Mouse (Mus musculus): Measurements from ENCODE around the gene Cap1. TPM values are rescaled to one million over a fixed set of nuclear protein-coding genes. Genes with fewer than 3 reads are reported as not detected.

The Cap1 gene
- polyA plus RNA-seq, 1 experiment = 192 TPM

DNA sequence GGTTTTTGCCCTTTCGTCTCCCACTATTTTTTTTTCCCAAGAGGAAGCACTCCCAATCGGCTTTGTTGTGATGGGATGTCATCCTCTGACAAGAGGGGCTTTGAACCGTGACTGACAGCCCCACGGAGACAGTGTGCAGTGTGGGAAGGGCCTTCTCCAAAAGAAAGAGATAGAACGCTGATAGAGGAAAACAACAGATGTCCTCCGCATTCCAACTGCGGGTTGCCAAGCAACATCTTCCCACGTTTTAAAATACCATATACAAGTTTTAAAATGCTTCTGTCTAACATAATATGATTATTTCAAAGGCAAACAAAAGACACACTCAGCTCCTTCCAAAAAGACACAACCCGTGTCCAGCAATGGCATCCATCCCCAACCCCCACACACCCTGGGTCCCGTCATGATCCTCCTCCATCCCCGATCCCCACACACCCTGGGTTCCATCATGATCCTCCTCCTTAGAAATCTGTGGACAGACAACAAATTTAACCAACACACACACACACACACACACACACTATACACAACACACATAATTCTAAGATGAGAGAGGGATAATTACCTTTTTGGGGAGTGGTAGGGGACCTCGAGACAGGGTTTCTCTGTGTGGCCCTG lies 23.8 kb upstream of the Cap1 start:
- Histone ChIP-seq H3K27ac (ENCODE audit: control insufficient read depth, insufficient read depth, low read length) (no peak overlapping the region), H3K4me1 (replicated peaks; ENCODE audit: control insufficient read depth, insufficient read depth, low read length) (no peaks in the 10 kb centered on the region), H3K27me3 (ENCODE audit: control insufficient read depth, insufficient read depth, low read length) (no peaks in the 10 kb centered on the region), H3K36me3 (ENCODE audit: control insufficient read depth, insufficient read depth, low read length) (no peaks in the 10 kb centered on the region), H3K4me3 (ENCODE audit: control insufficient read depth, insufficient read depth, low read length) (no peak overlapping the region)
- DNase-seq = no peak
- no peak for TF ChIP-seq CTCF (IDR thresholded peaks at IDR 0.05; ENCODE audit: borderline replicate concordance, control insufficient read depth, extremely low read depth, insufficient read depth, low read length, poor library complexity)
- no peak for TF ChIP-seq POLR2A (IDR thresholded peaks at IDR 0.05; ENCODE audit: control insufficient read depth, extremely low read depth, insufficient read depth, low read length, poor library complexity)
- 92% methylated on average over 12 of the region's 12 CpGs for WGBS

DNA sequence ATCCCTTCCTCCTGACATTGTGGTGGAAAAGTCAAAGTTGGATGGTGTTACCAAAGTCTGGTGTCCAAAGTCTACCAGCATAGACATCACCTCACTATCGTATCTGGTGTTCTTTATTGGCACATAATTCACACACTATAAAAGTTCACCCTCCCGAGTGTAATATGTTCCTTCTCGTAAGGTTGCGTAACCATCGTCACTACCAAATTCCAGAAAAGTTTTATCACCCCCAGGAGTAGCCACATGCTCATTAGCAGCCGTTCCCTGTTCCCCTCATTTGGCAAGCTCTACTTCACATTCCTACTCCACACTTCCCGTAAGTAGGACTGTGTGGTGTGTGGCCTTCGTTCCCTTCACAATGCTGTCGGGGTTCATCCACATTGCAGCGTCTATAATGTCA lies 19.5 kb upstream of the Cap1 start:
- Histone ChIP-seq H3K36me3 (ENCODE audit: control insufficient read depth, insufficient read depth, low read length) (no peaks in the 10 kb centered on the region), H3K27ac (ENCODE audit: control insufficient read depth, insufficient read depth, low read length) (no peak overlapping the region), H3K27me3 (ENCODE audit: control insufficient read depth, insufficient read depth, low read length) (no peaks in the 10 kb centered on the region), H3K4me3 (ENCODE audit: control insufficient read depth, insufficient read depth, low read length) (no peak overlapping the region), H3K4me1 (replicated peaks; ENCODE audit: control insufficient read depth, insufficient read depth, low read length) (no peaks in the 10 kb centered on the region)
- WGBS = 98% methylated on average over 10 of the region's 10 CpGs
- TF ChIP-seq CTCF (IDR thresholded peaks at IDR 0.05; ENCODE audit: borderline replicate concordance, control insufficient read depth, extremely low read depth, insufficient read depth, low read length, poor library complexity) = no peak
- no peak for TF ChIP-seq POLR2A (IDR thresholded peaks at IDR 0.05; ENCODE audit: control insufficient read depth, extremely low read depth, insufficient read depth, low read length, poor library complexity)
- DNase-seq = no peak

DNA sequence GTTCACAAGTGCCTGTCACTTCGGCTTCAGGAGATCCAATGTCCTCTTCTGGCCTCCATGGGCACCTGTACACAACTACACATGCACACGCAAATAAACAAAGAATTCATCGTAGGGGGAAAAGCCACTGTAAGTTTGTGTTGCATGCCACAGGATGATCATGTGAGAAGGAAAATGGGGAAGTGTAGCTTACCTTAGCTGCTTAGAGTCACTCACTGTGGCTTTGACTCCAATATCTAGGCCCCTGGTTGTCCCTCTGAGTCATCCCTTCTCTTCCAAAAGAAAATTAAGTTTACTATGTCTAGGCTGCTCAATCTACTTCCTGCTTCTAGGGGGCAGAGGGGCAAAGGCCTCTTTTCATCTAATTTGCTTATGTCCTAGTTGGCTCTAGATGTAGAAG lies 17.9 kb upstream of the Cap1 start:
- Histone ChIP-seq H3K36me3 (ENCODE audit: control insufficient read depth, insufficient read depth, low read length) (no peaks in the 10 kb centered on the region), H3K4me3 (ENCODE audit: control insufficient read depth, insufficient read depth, low read length) (no peak overlapping the region), H3K27ac (ENCODE audit: control insufficient read depth, insufficient read depth, low read length) (no peak overlapping the region), H3K4me1 (replicated peaks; ENCODE audit: control insufficient read depth, insufficient read depth, low read length) (no peaks in the 10 kb centered on the region), H3K27me3 (ENCODE audit: control insufficient read depth, insufficient read depth, low read length) (no peaks in the 10 kb centered on the region)
- TF ChIP-seq CTCF (IDR thresholded peaks at IDR 0.05; ENCODE audit: borderline replicate concordance, control insufficient read depth, extremely low read depth, insufficient read depth, low read length, poor library complexity) (no peak), POLR2A (IDR thresholded peaks at IDR 0.05; ENCODE audit: control insufficient read depth, extremely low read depth, insufficient read depth, low read length, poor library complexity) (no peak)
- no peak for DNase-seq
- 83% methylated on average over 3 of the region's 3 CpGs for WGBS

DNA sequence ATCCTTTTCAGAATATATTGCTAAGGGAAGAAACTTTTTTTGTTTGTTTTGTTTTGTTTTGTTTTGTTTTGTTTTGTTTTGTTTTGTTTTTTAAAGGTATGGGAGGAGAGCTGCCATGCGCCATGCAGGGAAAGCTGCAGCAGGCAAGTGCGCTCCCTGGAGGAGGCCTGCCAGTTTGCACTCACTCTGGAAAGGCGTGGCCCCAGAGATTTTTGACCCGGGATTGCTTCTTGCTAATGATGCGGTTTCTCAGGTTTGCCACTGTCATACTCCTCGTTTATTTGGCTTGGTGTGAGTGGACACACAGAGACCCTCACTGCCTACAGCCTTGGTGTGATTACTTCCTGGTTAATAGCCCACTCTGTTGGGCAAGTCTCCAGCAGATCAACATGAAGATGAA lies 16.3 kb upstream of the Cap1 start:
- Histone ChIP-seq H3K4me3 (ENCODE audit: control insufficient read depth, insufficient read depth, low read length) (no peak overlapping the region), H3K27me3 (ENCODE audit: control insufficient read depth, insufficient read depth, low read length) (no peaks in the 10 kb centered on the region), H3K4me1 (replicated peaks; ENCODE audit: control insufficient read depth, insufficient read depth, low read length) (no peaks in the 10 kb centered on the region), H3K27ac (ENCODE audit: control insufficient read depth, insufficient read depth, low read length) (no peak overlapping the region), H3K36me3 (ENCODE audit: control insufficient read depth, insufficient read depth, low read length) (no peaks in the 10 kb centered on the region)
- TF ChIP-seq CTCF (IDR thresholded peaks at IDR 0.05; ENCODE audit: borderline replicate concordance, control insufficient read depth, extremely low read depth, insufficient read depth, low read length, poor library complexity) = 0 out of 2 replicates have a peak, but pooled peaks have one; percentile 35
- TF ChIP-seq POLR2A (IDR thresholded peaks at IDR 0.05; ENCODE audit: control insufficient read depth, extremely low read depth, insufficient read depth, low read length, poor library complexity) = no peak
- DNase-seq = peak; percentile 14
- 74% methylated on average over 6 of the region's 6 CpGs for WGBS

DNA sequence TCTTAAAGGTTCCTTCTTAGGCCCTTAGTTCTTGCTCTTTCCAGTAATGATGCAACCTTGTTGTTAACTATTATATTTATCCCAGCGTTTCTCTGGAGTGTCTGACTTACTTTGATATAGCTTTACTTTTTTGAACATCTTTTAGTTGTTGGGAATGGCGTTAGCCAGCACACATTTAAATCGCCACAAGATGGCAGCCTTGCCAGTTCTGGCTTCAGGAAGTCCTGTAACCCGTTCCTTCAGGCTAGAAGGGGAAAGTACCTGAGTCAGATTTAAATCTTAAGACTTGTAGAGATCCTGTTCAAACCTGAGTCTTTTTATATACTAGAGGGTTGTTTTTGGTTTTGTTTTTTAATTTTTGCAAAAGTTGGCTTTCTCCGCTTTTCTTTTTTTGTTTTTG lies 12.5 kb upstream of the Cap1 start:
- no peak overlapping the region for H3K4me3 ChIP-seq (ENCODE audit: control insufficient read depth, insufficient read depth, low read length)
- H3K36me3 ChIP-seq (ENCODE audit: control insufficient read depth, insufficient read depth, low read length) = no peaks in the 10 kb centered on the region
- TF ChIP-seq CTCF (IDR thresholded peaks at IDR 0.05; ENCODE audit: borderline replicate concordance, control insufficient read depth, extremely low read depth, insufficient read depth, low read length, poor library complexity) = no peak
- TF ChIP-seq POLR2A (IDR thresholded peaks at IDR 0.05; ENCODE audit: control insufficient read depth, extremely low read depth, insufficient read depth, low read length, poor library complexity) = no peak
- 22% methylated on average over 5 of the region's 5 CpGs for WGBS
- DNase-seq = peak; percentile 70
- no peaks in the 10 kb centered on the region for H3K4me1 ChIP-seq (replicated peaks; ENCODE audit: control insufficient read depth, insufficient read depth, low read length)
- H3K27ac ChIP-seq (ENCODE audit: control insufficient read depth, insufficient read depth, low read length) = no peak overlapping the region
- H3K27me3 ChIP-seq (ENCODE audit: control insufficient read depth, insufficient read depth, low read length) = no peaks in the 10 kb centered on the region

DNA sequence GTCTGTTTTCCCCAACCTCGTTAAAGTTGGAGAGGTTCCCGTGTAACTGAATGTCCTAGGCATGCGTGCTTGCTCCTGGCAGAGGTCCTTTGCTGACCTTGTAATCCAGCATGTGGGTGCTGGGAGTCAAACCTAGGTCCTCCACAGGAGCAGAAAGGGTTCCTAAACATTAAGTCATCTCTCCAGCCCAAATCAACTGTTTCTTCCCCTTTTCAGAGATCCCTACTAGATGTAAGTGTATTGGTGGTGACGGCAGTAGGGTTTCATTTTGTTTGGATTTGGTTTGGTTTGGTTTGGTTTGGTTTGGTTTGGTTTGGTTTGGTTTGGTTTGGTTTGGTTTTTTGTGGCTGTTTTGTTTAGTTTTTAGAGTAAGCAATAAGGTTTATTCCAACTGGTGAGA lies 11.9 kb upstream of the Cap1 start:
- no peaks in the 10 kb centered on the region for H3K4me1 ChIP-seq (replicated peaks; ENCODE audit: control insufficient read depth, insufficient read depth, low read length)
- no peak overlapping the region for H3K27ac ChIP-seq (ENCODE audit: control insufficient read depth, insufficient read depth, low read length)
- H3K27me3 ChIP-seq (ENCODE audit: control insufficient read depth, insufficient read depth, low read length) = no peaks in the 10 kb centered on the region
- WGBS = 87% methylated on average over 4 of the region's 4 CpGs
- H3K36me3 ChIP-seq (ENCODE audit: control insufficient read depth, insufficient read depth, low read length) = no peaks in the 10 kb centered on the region
- H3K4me3 ChIP-seq (ENCODE audit: control insufficient read depth, insufficient read depth, low read length) = no peak overlapping the region
- DNase-seq = no peak
- no peak for TF ChIP-seq POLR2A (IDR thresholded peaks at IDR 0.05; ENCODE audit: control insufficient read depth, extremely low read depth, insufficient read depth, low read length, poor library complexity)
- TF ChIP-seq CTCF (IDR thresholded peaks at IDR 0.05; ENCODE audit: borderline replicate concordance, control insufficient read depth, extremely low read depth, insufficient read depth, low read length, poor library complexity) = no peak

DNA sequence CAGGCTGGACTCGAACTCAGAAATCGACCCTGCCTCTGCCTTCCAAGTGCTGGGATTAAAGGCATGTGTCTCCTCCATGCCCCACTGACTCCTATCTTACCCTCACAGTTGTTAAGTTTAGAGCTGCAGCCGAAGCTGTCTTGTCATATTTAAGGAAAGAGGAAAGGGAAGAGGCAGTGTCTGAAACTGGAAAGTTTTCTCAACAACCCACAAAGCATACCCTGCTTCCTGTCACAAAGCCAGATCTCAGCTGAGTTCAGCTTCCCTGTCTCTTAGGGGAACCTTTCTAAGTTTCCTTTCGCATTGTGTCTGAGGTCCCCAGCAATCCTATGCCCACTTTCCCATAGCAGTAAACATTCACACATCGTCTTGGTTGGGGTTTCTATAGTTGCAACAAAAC lies 6.3 kb upstream of the Cap1 start:
- no peak for TF ChIP-seq CTCF (IDR thresholded peaks at IDR 0.05; ENCODE audit: borderline replicate concordance, control insufficient read depth, extremely low read depth, insufficient read depth, low read length, poor library complexity)
- no peak for TF ChIP-seq POLR2A (IDR thresholded peaks at IDR 0.05; ENCODE audit: control insufficient read depth, extremely low read depth, insufficient read depth, low read length, poor library complexity)
- Histone ChIP-seq H3K4me3 (ENCODE audit: control insufficient read depth, insufficient read depth, low read length) (no peak overlapping the region), H3K27me3 (ENCODE audit: control insufficient read depth, insufficient read depth, low read length) (no peaks in the 10 kb centered on the region), H3K36me3 (ENCODE audit: control insufficient read depth, insufficient read depth, low read length) (no peaks in the 10 kb centered on the region), H3K27ac (ENCODE audit: control insufficient read depth, insufficient read depth, low read length) (peak overlapping the region; percentile 44; the same call in 1 of the 2 replicates), H3K4me1 (replicated peaks; ENCODE audit: control insufficient read depth, insufficient read depth, low read length) (peaks cover 6% of the 10 kb centered on the region)
- no peak for DNase-seq
- WGBS = 7% methylated on average over 5 of the region's 5 CpGs

Measured in thymus, adult 2 months (tissue).